ENCODE assay signal across 22 mouse cellular contexts in the genomic region with DNA sequence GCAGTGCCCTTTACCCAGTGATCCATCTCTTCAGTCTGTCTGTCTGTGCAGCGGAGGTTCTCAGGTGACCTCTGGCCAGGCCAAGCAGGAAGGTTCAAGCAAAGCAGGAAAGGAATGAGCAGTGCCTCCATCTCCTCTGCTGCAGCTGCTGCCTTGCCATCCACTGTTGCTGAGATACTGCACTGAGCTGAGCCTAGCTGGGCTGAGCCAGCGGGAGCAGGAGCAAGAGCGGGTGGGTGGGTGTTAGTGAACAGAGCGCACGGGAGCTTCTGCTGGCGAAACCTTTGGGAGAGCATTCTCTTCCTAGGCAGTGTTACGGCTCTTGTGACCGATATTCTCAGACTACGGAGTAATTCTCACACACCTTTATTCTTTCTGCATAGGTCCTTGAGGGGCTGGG. TPM values are rescaled to one million over a fixed set of nuclear protein-coding genes. Genes with fewer than 3 reads are reported as not detected.
DNase-seq lines count a peak whose midpoint lies in the region.
"Had no signal": no experiment of that assay in that cellular context is flagged by ENCODE, and none has a peak within 500 bp of the region (broad histone marks: within the 10 kb centered on the region; RNA-seq: fewer than 3 reads in every experiment).

No protein-coding gene starts in this region.

- peak; percentile 71 for DNase-seq in heart, adult 11 months
- DNase-seq in heart, postnatal 14 days: no peak
- DNase-seq in layer of hippocampus, adult 9-11 months: peak; percentile 27
- no peak for DNase-seq in layer of hippocampus, adult 11-12 months (ENCODE audit: low spot score)
- DNase-seq in right cerebral cortex, adult 18-20 months: peak; percentile 46
- no peak for DNase-seq in right cerebral cortex, postnatal 4 days
- no peak for DNase-seq in cerebellum, adult 11-12 months
- no peak for DNase-seq in lung, postnatal 10 days
- DNase-seq: adrenal gland, adult 2 months; cerebellum, adult 2 months; cerebellum, postnatal 25 days; embryo, embryonic 11 days; gastrocnemius, postnatal 25 days; heart, adult 2 months; kidney, adult 8-10 months; kidney, postnatal 4 days; lung, embryonic 14.5 days; lung, postnatal 36 days; thymus, adult 18-20 months; thymus, postnatal 4 days had no signal

- intact Hi-C loops in heart, postnatal 14 days (cut with DNase I): no loop called here

RNA-seq across cellular contexts. Expression of gene Tyrp1, which starts 21.6 kb away (rescaled TPM):
- under 1 TPM; 0.15 to 0.38 TPM for total RNA-seq in heart, postnatal 14 days (2021)
- total RNA-seq: adrenal gland, adult 2 months; ES-E14; gastrocnemius, postnatal 25 days; megakaryocyte-erythroid progenitor cell, adult 5-6 weeks had no signal

RNA-seq across cellular contexts. Expression of gene Lurap1l, which starts 55.0 kb away (rescaled TPM):
- 1 to 10 TPM; 2.9 to 3.2 TPM for total RNA-seq in heart, postnatal 14 days (2021)
- total RNA-seq: megakaryocyte-erythroid progenitor cell, adult 5-6 weeks had no signal

Comparison
In these comparisons a context has a peak if more than half of its experiments do, and no peak if none do; other contexts are left out.
1. DNase-seq: peak in heart, adult 11 months (single experiment), layer of hippocampus, adult 9-11 months (single experiment) and right cerebral cortex, adult 18-20 months (single experiment); none in heart, postnatal 14 days (0 of 2), layer of hippocampus, adult 11-12 months (single experiment), right cerebral cortex, postnatal 4 days (single experiment), cerebellum, adult 11-12 months (single experiment) and lung, postnatal 10 days (single experiment).